Mouse (Mus musculus) spleen, postnatal 36 days (tissue): ENCODE measurements at regions not wholly inside any gene's neighbourhood (a gene's known extent, or its start where the extent isn't known, plus 50 kb on each side); places are given as distances from the start of the nearest gene placed in this dataset.

ENCODE experiments used
- DNase-seq, 2 experiments: peaks; one replicate each; pipeline ENCODE4 v3.0.0; 2022; ENCODE audit warnings: low spot score in 2 of 2, mixed read lengths in 1 of 2

GRCm38 (mm10) chr14:58499501-58499900 is 429.2 kb downstream of the Fgf9 start:
- DNase-seq, result no peak

GRCm38 (mm10) chr14:58499071-58499470 is 428.7 kb downstream of the Fgf9 start:
- DNase-seq, result no peak

GRCm38 (mm10) chr14:58496902-58497301 is 426.6 kb downstream of the Fgf9 start:
- no peak for DNase-seq

GRCm38 (mm10) chr14:58494400-58494987 is 424.1 kb downstream of the Fgf9 start:
- DNase-seq, result no peak

- DNase-seq, result no peak
These were observed 421.8 kb downstream of the Fgf9 start for GRCm38 (mm10) chr14:58492118-58492517.

GRCm38 (mm10) chr14:58488803-58489202 is 418.5 kb downstream of the Fgf9 start:
- DNase-seq, result no peak

GRCm38 (mm10) chr14:58487836-58488235 is 417.5 kb downstream of the Fgf9 start:
- no peak for DNase-seq

GRCm38 (mm10) chr14:58480454-58480853 is 410.1 kb downstream of the Fgf9 start:
- no peak for DNase-seq

- DNase-seq, result no peak
These were observed 400.3 kb downstream of the Fgf9 start for GRCm38 (mm10) chr14:58470678-58471077.

- no peak for DNase-seq
These were observed 398.1 kb downstream of the Fgf9 start for GRCm38 (mm10) chr14:58468451-58468850.

- no peak for DNase-seq
These were observed 397.5 kb downstream of the Fgf9 start for GRCm38 (mm10) chr14:58467856-58468255.

- no peak for DNase-seq
These were observed 376.5 kb downstream of the Fgf9 start for GRCm38 (mm10) chr14:58446776-58447354.

GRCm38 (mm10) chr14:58444496-58444895 is 374.1 kb downstream of the Fgf9 start:
- DNase-seq, result no peak

- no peak for DNase-seq
These were observed 372.2 kb downstream of the Fgf9 start for GRCm38 (mm10) chr14:58442501-58442900.

- DNase-seq, result no peak
These were observed 369.6 kb downstream of the Fgf9 start for GRCm38 (mm10) chr14:58439963-58440362.

GRCm38 (mm10) chr14:58436096-58436495 is 365.7 kb downstream of the Fgf9 start:
- DNase-seq, result no peak

- DNase-seq, result no peak
These were observed 356.1 kb downstream of the Fgf9 start for GRCm38 (mm10) chr14:58426472-58426871.

- DNase-seq, result no peak
These were observed 351.6 kb downstream of the Fgf9 start for GRCm38 (mm10) chr14:58421904-58422303.

- DNase-seq, result no peak
These were observed 347.2 kb downstream of the Fgf9 start for GRCm38 (mm10) chr14:58417545-58417944.

GRCm38 (mm10) chr14:58392055-58392726 is 321.8 kb downstream of the Fgf9 start:
- no peak for DNase-seq

GRCm38 (mm10) chr14:58390741-58391140 is 320.4 kb downstream of the Fgf9 start:
- DNase-seq, result no peak

GRCm38 (mm10) chr14:58387348-58388000 is 317.1 kb downstream of the Fgf9 start:
- DNase-seq, result no peak

- DNase-seq, result peak in 1 of 2 experiments; percentile 1
These were observed 304.7 kb downstream of the Fgf9 start for GRCm38 (mm10) chr14:58375056-58375455.
